ENCODE assay signal across 8 mouse cellular contexts in genomic region chr8:47675786-47676185, GRCm38 (mm10). TPM values are rescaled to one million over a fixed set of nuclear protein-coding genes. Genes with fewer than 3 reads are reported as not detected.
A peak's percentile ranks its signal among the peaks of the same experiment; 100 is the strongest.
DNase-seq lines count a peak whose midpoint lies in the region; ATAC-seq and TF ChIP-seq lines count a peak whose summit lies in the region.

No protein-coding gene starts in this region.

- in situ Hi-C loops in ES-E14 (cut with MboI; ENCODE audit: low sequenced_read_pairs in 2 of 2, unreplicated experiment in 2 of 2) = no loop called here

- H3K27ac ChIP-seq in ES-E14 (ENCODE audit: insufficient read depth, low read depth, low read length, poor library complexity, severe bottlenecking) = peak overlapping the region; percentile 90
- peak overlapping the region; percentile 79 for H3K27ac ChIP-seq in cortical plate, adult 2 months (ENCODE audit: insufficient read depth, low read length)
- H3K27ac ChIP-seq in hindbrain, embryonic 15.5 days (replicated peaks) = peak overlapping the region; percentile 91
- H3K27ac ChIP-seq in midbrain, embryonic 10.5 days (replicated peaks) = peak overlapping the region; percentile 99

- TF ChIP-seq CTCF in cortical plate, adult 2 months (IDR thresholded peaks at IDR 0.05; ENCODE audit: extremely low read depth, insufficient read depth, low read length) = no peak

- no peaks in the 10 kb centered on the region for H3K36me3 ChIP-seq in ES-E14 (ENCODE audit: control insufficient read depth, insufficient read depth, low read length, poor library complexity, severe bottlenecking)
- no peaks in the 10 kb centered on the region for H3K36me3 ChIP-seq in hindbrain, embryonic 15.5 days
- peaks cover 14% of the 10 kb centered on the region for H3K36me3 ChIP-seq in midbrain, embryonic 10.5 days

- peak; percentile 28 to 48 for DNase-seq in left cerebral cortex, adult 18-20 months (ENCODE audit: low spot score in 2 of 2)
- DNase-seq in left cerebral cortex, postnatal 36 days (ENCODE audit: low spot score in 2 of 2) = no peak
- DNase-seq in ES-E14 (ENCODE audit: low read depth, low spot score) = no peak
- peak; percentile 72 for DNase-seq in midbrain, embryonic 10.5 days (ENCODE audit: low spot score)
- DNase-seq in gastrocnemius, adult 8-10 months (ENCODE audit: low spot score in 2 of 2) = no peak
- DNase-seq in kidney, postnatal 14 days = no peak

- under 1% methylated on average over 20 of the region's 20 CpGs for WGBS in hindbrain, embryonic 15.5 days
- under 1% methylated on average over 20 of the region's 20 CpGs for WGBS in midbrain, embryonic 10.5 days

- H3K4me3 ChIP-seq in ES-E14 (ENCODE audit: insufficient read depth in 1 of 2, low read depth in 1 of 2, low read length in 2 of 2, poor library complexity in 1 of 2, severe bottlenecking in 1 of 2) = peak overlapping the region; percentile 93 to 100
- H3K4me3 ChIP-seq in cortical plate, adult 2 months (ENCODE audit: insufficient read depth, low read length) = peak overlapping the region; percentile 90
- peak overlapping the region; percentile 95 for H3K4me3 ChIP-seq in hindbrain, embryonic 15.5 days
- H3K4me3 ChIP-seq in midbrain, embryonic 10.5 days = peak overlapping the region; percentile 91

- no peaks in the 10 kb centered on the region for H3K27me3 ChIP-seq in hindbrain, embryonic 15.5 days
- H3K27me3 ChIP-seq in midbrain, embryonic 10.5 days (ENCODE audit: low read depth, poor library complexity, severe bottlenecking) = no peaks in the 10 kb centered on the region

- H3K4me1 ChIP-seq in ES-E14 (ENCODE audit: control insufficient read depth in 2 of 2, insufficient read depth in 2 of 2, low read length in 2 of 2, poor library complexity in 1 of 2) = no peaks in the 10 kb centered on the region
- H3K4me1 ChIP-seq in cortical plate, adult 2 months (ENCODE audit: control insufficient read depth, insufficient read depth, low read length) = peaks cover 2% of the 10 kb centered on the region; the same call in 1 of the 2 replicates
- peaks cover 12% of the 10 kb centered on the region; the same call in 1 of the 2 replicates for H3K4me1 ChIP-seq in hindbrain, embryonic 15.5 days (replicated peaks)
- peaks cover 19% of the 10 kb centered on the region for H3K4me1 ChIP-seq in midbrain, embryonic 10.5 days

- peak overlapping the region; percentile 83 for H3K4me2 ChIP-seq in hindbrain, embryonic 15.5 days

- TF ChIP-seq POLR2A in cortical plate, adult 2 months (IDR thresholded peaks at IDR 0.05; ENCODE audit: extremely low read depth, insufficient read depth, low read length) = peak; percentile 57; the same call in 1 of the 2 replicates

- intact Hi-C loops in left cerebral cortex, postnatal 36 days (cut with DNase I) = loop anchor here (2.0 to 10.0 kb wide), 2 partner anchors 39 to 261 kb away; no protein-coding TSS in a partner anchor

- ATAC-seq in hindbrain, embryonic 15.5 days (ENCODE audit: low FRiP score, low read depth) = no peak; the same call in 1 of the 2 replicates

- H3K9me3 ChIP-seq in ES-E14 (ENCODE audit: control insufficient read depth, insufficient read depth, low read depth, low read length) = no peaks in the 10 kb centered on the region
- no peaks in the 10 kb centered on the region for H3K9me3 ChIP-seq in hindbrain, embryonic 15.5 days
- peaks cover 4% of the 10 kb centered on the region; the same call in 1 of the 2 replicates for H3K9me3 ChIP-seq in midbrain, embryonic 10.5 days (replicated peaks)

- H3K9ac ChIP-seq in ES-E14 (ENCODE audit: insufficient read depth, low read depth, low read length, poor library complexity, severe bottlenecking) = peak overlapping the region; percentile 94
- H3K9ac ChIP-seq in hindbrain, embryonic 15.5 days = peak overlapping the region; percentile 68

TF ChIP-seq in ES-E14, 5 proteins besides CTCF, POLR2A, EP300 and RAD21:
- no peak for TF ChIP-seq HCFC1 (IDR thresholded peaks at IDR 0.05; ENCODE audit: borderline replicate concordance, insufficient read depth, low read length)
- no peak for TF ChIP-seq ZC3H11A (IDR thresholded peaks at IDR 0.05; ENCODE audit: borderline replicate concordance, low read depth, low read length)
- no peak for TF ChIP-seq ZNF384 (IDR thresholded peaks at IDR 0.05; ENCODE audit: low read depth, low read length)
- no peak for TF ChIP-seq CHD2 (IDR thresholded peaks at IDR 0.05; ENCODE audit: low read depth, low read length)
- TF ChIP-seq MAFK (IDR thresholded peaks at IDR 0.05; ENCODE audit: insufficient read depth, low read depth, low read length) = no peak

RNA-seq across cellular contexts. Expression of gene Ing2, which starts 0.4 kb away (rescaled TPM):
- 10 to 100 TPM; 53.2 to 53.6 TPM for total RNA-seq in left cerebral cortex, adult 18-20 months (2021)
- 10 to 100 TPM; 46.5 to 55.5 TPM for total RNA-seq in left cerebral cortex, postnatal 36 days (2021)
- total RNA-seq in ES-E14 (2012; rRNA removed) = 10.9 and 12.2 TPM in 2 replicates
- 46.6 and 47.1 TPM in 2 replicates for polyA plus RNA-seq in cortical plate, adult 2 months (2012; rRNA removed)
- polyA plus RNA-seq in hindbrain, embryonic 15.5 days (2015; fragmentation: Nextera tagmentation; extraction: Ambion mirVana) = 6.7 and 7.2 TPM in 2 replicates
- polyA plus RNA-seq in midbrain, embryonic 10.5 days (2016; fragmentation: Nextera tagmentation; extraction: Ambion mirVana) = 9.0 and 11.4 TPM in 2 replicates
- total RNA-seq in gastrocnemius, adult 8-10 months (2022) = 10 to 100 TPM; 13.8 to 19.0 (median 17.7) TPM

RNA-seq across cellular contexts. Expression of gene Cdkn2aip, which starts 37.9 kb away (rescaled TPM):
- 10 to 100 TPM; 18.5 to 20.8 TPM for total RNA-seq in left cerebral cortex, adult 18-20 months (2021)
- 10 to 100 TPM; 16.6 to 20.6 TPM for total RNA-seq in left cerebral cortex, postnatal 36 days (2021)
- total RNA-seq in ES-E14 (2012; rRNA removed) = 14.9 TPM in 2 replicates
- 11.4 and 12.4 TPM in 2 replicates for polyA plus RNA-seq in cortical plate, adult 2 months (2012; rRNA removed)
- 27.7 and 29.7 TPM in 2 replicates for polyA plus RNA-seq in hindbrain, embryonic 15.5 days (2015; fragmentation: Nextera tagmentation; extraction: Ambion mirVana)
- polyA plus RNA-seq in midbrain, embryonic 10.5 days (2016; fragmentation: Nextera tagmentation; extraction: Ambion mirVana) = 38.5 and 44.3 TPM in 2 replicates
- 1 to 10 TPM; 5.0 to 5.9 (median 5.1) TPM for total RNA-seq in gastrocnemius, adult 8-10 months (2022)

Comparison
In these comparisons a context has a peak if more than half of its experiments do, and no peak if none do; other contexts are left out.
1. DNase-seq: peak in left cerebral cortex, adult 18-20 months (2 of 2) and midbrain, embryonic 10.5 days (single experiment); none in left cerebral cortex, postnatal 36 days (0 of 2), ES-E14 (single experiment), gastrocnemius, adult 8-10 months (0 of 2) and kidney, postnatal 14 days (single experiment).
2. Peak in every context shown above with its lines, with median percentiles within 50 percentile points of each other: H3K27ac ChIP-seq and H3K4me3 ChIP-seq.